Mouse (Mus musculus) bone marrow, adult 2 months (tissue): ENCODE measurements around the gene Bsnd.

ENCODE experiments used
- CTCF ChIP-seq: fragments of 200-500 bp; IDR thresholded peaks from 2 replicates; pipeline ENCODE4 v1.5.1; 2011; ENCODE audit warnings: low read length, control low read depth; ENCODE audit not compliant: control insufficient read depth, insufficient read depth
- POLR2A ChIP-seq: fragments of 200-500 bp; IDR thresholded peaks from 2 replicates; pipeline ENCODE4 v1.6.1; 2011; ENCODE audit warnings: low read depth, mild to moderate bottlenecking, control low read depth, low read length, borderline replicate concordance; ENCODE audit not compliant: control insufficient read depth

GRCm38 (mm10) chr4:106497776-106498470, 5.8 kb upstream of the Bsnd start:
- TF ChIP-seq CTCF (no peak), POLR2A (no peak)
